Mouse (Mus musculus) cortical plate, adult 2 months (tissue): ENCODE results near the gene Chd6.

Source experiments
- CTCF ChIP-seq: fragments of 200-500 bp; IDR thresholded peaks from 2 replicates; pipeline ENCODE4 v1.5.1; 2011; ENCODE audit warnings: mild to moderate bottlenecking, control low read depth, low read length; ENCODE audit not compliant: insufficient read depth; ENCODE audit errors: extremely low read depth
- POLR2A ChIP-seq: fragments of 200-500 bp; IDR thresholded peaks from 2 replicates; pipeline ENCODE4 v1.6.1; 2011; ENCODE audit warnings: mild to moderate bottlenecking, low read length, control low read depth; ENCODE audit not compliant: insufficient read depth; ENCODE audit errors: extremely low read depth

DNA sequence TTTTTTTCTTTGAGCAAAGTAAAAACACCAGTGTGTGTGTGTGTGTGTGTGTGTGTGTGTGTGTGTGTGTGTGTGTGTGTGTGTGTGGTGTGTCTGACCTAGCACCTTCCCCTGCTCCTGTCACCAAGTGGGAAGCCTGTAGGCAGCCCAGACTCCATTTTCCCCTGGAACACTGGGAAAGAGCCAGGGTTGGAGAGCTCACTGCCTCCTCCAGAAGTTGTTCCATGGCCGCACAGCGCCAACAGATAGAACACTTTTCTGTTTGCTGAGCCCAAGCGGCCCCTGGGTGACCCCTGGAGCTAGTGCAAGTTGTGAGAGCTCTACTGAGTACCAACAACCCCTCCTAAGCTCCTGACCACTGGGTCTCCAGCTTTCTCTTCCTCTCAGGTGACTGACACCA lies 175.9 kb downstream of the Chd6 start:
- TF ChIP-seq CTCF = no peak
- TF ChIP-seq POLR2A = no peak
